Mouse (Mus musculus): ENCODE data around the gene Rbp7.

- no peak for TF ChIP-seq CTCF (IDR thresholded peaks at IDR 0.05)
- TF ChIP-seq EP300 (IDR thresholded peaks at IDR 0.05), result no peak
Measured at GRCm38 (mm10) chr4:149457831-149458430, 3.2 kb upstream of the Rbp7 start.

Data from lung, postnatal 0 days (tissue).